Mouse (Mus musculus) liver, embryonic 11.5 days (tissue): ENCODE data around the gene Arsj. TPM values are rescaled to one million over a fixed set of nuclear protein-coding genes. Genes with fewer than 3 reads are reported as not detected.

Experiments used
- ATAC-seq: fragments of 200-750 bp; cut with Nextera tagmentation; replicated peaks from 2 replicates; pipeline ENCODE4 v1.8.0; 2017; ENCODE audit warnings: moderate number of reproducible peaks, mild to moderate bottlenecking, moderate TSS enrichment, moderate library complexity; ENCODE audit not compliant: low FRiP score
- DNase-seq: peaks from one replicate; pipeline ENCODE4 v3.0.0-alpha.2; 2017; ENCODE audit warnings: low spot score
- H3K27ac ChIP-seq: fragments of 300-500 bp; sonication (generic); 2 replicates; pipeline ENCODE4 v1.5.1; 2014; ENCODE audit warnings: mild to moderate bottlenecking, low read depth, low read length, control low read depth
- H3K27me3 ChIP-seq: fragments of 300-500 bp; sonication (generic); replicated peaks from 2 replicates; pipeline ENCODE4 v1.6.1; 2014; ENCODE audit warnings: low read length, mixed read lengths; ENCODE audit not compliant: control insufficient read depth, insufficient read depth
- H3K36me3 ChIP-seq: fragments of 300-500 bp; sonication (generic); 2 replicates; pipeline ENCODE4 v1.6.1; 2014; ENCODE audit warnings: mild to moderate bottlenecking, low read length, moderate library complexity, mixed read lengths; ENCODE audit not compliant: control insufficient read depth, insufficient read depth
- H3K4me1 ChIP-seq: fragments of 300-500 bp; sonication (generic); replicated peaks from 2 replicates; pipeline ENCODE4 v1.6.1; 2014; ENCODE audit warnings: low read length, mixed read lengths; ENCODE audit not compliant: control insufficient read depth, insufficient read depth
- H3K4me2 ChIP-seq: fragments of 300-500 bp; sonication (generic); 2 replicates; pipeline ENCODE4 v1.6.1; 2014; ENCODE audit warnings: mild to moderate bottlenecking, control low read depth, moderate library complexity
- H3K4me3 ChIP-seq: fragments of 300-500 bp; sonication (generic); 2 replicates; pipeline ENCODE4 v1.5.1; 2014; ENCODE audit warnings: low read depth, low read length, control low read depth
- H3K9ac ChIP-seq: fragments of 300-500 bp; sonication (generic); 2 replicates; pipeline ENCODE4 v1.6.1; 2014; ENCODE audit warnings: low read depth, low read length, control low read depth
- H3K9me3 ChIP-seq: fragments of 300-500 bp; sonication (generic); 2 replicates; pipeline ENCODE4 v1.6.1; 2016; ENCODE audit warnings: low read length, inconsistent platforms, mixed read lengths; ENCODE audit not compliant: control insufficient read depth
- WGBS: fragments of 180-500 bp; shearing (Covaris S2); extraction: QIAGEN DNeasy Blood & Tissue Kit; methylation state at CpG from one replicate; pipeline ENCODE4 v1.1.7; 2014; 5-methylcytosine and 5-hydroxymethylcytosine counted together
- polyA plus RNA-seq: library from polyadenylated mRNA; unstranded; fragments of >200 nt; fragmentation: Nextera tagmentation; extraction: Ambion mirVana; gene quantifications from 2 replicates; pipeline ENCODE4 v1.2.1, GENCODE M21; 2014

The Arsj gene
- polyA plus RNA-seq, 1 experiment from 2014 or later = 0.15 TPM

DNA sequence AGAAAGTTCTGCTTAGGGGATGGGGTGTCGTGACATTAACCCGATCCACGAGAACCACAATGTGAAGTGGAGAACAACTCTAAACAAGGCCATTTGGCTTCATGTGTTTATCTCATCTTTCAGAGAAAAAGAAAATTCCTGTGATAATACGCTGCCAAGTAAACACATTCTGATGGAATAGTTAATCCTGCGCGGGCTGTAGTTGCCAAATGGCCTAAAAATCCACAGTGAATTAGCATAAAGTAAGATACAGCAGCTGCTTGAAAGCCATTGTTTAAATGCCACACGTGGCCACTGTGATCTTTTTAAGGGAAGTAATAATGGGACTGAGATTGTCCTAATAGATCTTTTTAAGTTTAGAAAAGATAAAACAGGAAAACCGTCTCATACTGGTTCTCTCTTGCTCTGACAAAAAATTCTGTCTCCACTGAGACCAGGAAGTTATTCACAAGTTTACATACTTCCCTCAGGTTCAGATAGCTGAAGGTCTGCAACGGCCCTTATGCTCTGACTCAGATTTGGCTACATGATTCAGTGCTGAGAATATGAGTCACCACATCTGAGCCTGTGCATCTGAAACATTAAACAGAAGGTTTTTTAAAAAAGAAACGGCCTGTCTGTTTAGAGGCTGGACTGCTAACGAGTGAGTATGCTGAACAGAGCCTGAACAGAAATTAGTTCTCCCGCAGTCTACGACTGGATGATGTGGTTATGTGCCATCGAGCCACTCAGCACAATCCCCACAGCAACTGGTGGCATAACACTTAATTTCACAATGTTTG is 21.4 kb downstream of the Arsj start:
- Histone ChIP-seq H3K9me3 (no peaks in the 10 kb centered on the region), H3K27me3 (no peaks in the 10 kb centered on the region), H3K4me2 (no peak overlapping the region), H3K27ac (no peak overlapping the region), H3K4me3 (no peak overlapping the region), H3K36me3 (no peaks in the 10 kb centered on the region), H3K9ac (no peak overlapping the region), H3K4me1 (no peaks in the 10 kb centered on the region)
- WGBS = 67% methylated on average over 14 of the region's 14 CpGs
- no peak for DNase-seq
- no peak for ATAC-seq

DNA sequence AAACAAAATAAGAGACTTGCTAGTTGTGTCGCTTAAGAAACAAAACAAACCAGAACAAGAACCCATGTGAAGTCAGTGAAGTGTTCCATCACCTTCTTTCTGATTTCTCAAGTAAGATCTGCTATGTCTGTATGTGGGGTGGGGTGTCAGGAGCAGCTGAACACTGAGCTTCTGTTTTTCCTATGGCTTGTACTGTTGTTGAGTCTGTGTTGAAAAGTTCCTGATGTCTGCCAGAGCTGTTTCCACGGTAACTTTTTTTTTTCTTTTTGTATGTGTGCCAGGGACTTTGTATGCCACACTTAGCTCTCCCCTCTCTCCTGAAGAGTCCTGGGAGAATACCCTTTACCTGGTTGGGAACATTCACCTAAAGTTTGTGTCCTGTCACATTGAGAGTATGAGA is 34.0 kb downstream of the Arsj start:
- H3K4me3 ChIP-seq = no peak overlapping the region
- no peak overlapping the region for H3K4me2 ChIP-seq
- no peaks in the 10 kb centered on the region for H3K36me3 ChIP-seq
- H3K4me1 ChIP-seq = no peaks in the 10 kb centered on the region
- WGBS = 81% methylated on average over 2 of the region's 2 CpGs
- DNase-seq = no peak
- H3K27ac ChIP-seq = no peak overlapping the region
- no peaks in the 10 kb centered on the region for H3K9me3 ChIP-seq
- no peak overlapping the region for H3K9ac ChIP-seq
- H3K27me3 ChIP-seq = no peaks in the 10 kb centered on the region
- ATAC-seq = no peak

- ATAC-seq (peak; percentile 43; the same call in 1 of the 2 replicates), DNase-seq (peak; percentile 41)
- no peak overlapping the region for H3K4me3 ChIP-seq
Observed at GRCm38 (mm10) chr3:126397985-126398630, 34.6 kb downstream of the Arsj start.

GRCm38 (mm10) chr3:126400726-126401125 is 37.2 kb downstream of the Arsj start:
- no peak for ATAC-seq
- no peaks in the 10 kb centered on the region for H3K36me3 ChIP-seq

More at GRCm38 (mm10) chr3:126397985-126398630, 34.6 kb downstream of the Arsj start:
- no peaks in the 10 kb centered on the region for H3K9me3 ChIP-seq
- H3K4me1 ChIP-seq = no peaks in the 10 kb centered on the region
- H3K4me2 ChIP-seq = no peak overlapping the region
- 40% methylated on average over 7 of the region's 7 CpGs for WGBS
- H3K27me3 ChIP-seq = no peaks in the 10 kb centered on the region
- H3K9ac ChIP-seq = no peak overlapping the region
- H3K36me3 ChIP-seq = no peaks in the 10 kb centered on the region
- H3K27ac ChIP-seq = no peak overlapping the region

GRCm38 (mm10) chr3:126402836-126403235 is 39.4 kb downstream of the Arsj start:
- Histone ChIP-seq H3K9ac (no peak overlapping the region), H3K4me1 (no peaks in the 10 kb centered on the region), H3K4me2 (no peak overlapping the region), H3K36me3 (no peaks in the 10 kb centered on the region), H3K27me3 (no peaks in the 10 kb centered on the region), H3K4me3 (no peak overlapping the region), H3K27ac (no peak overlapping the region), H3K9me3 (no peaks in the 10 kb centered on the region)
- ATAC-seq (peak; percentile 56; the same call in 1 of the 2 replicates), DNase-seq (no peak)
- WGBS = 26% methylated on average over 3 of the region's 3 CpGs

More at GRCm38 (mm10) chr3:126400726-126401125, 37.2 kb downstream of the Arsj start:
- Histone ChIP-seq H3K27ac (no peak overlapping the region), H3K4me3 (no peak overlapping the region), H3K4me2 (no peak overlapping the region), H3K4me1 (no peaks in the 10 kb centered on the region), H3K27me3 (no peaks in the 10 kb centered on the region), H3K9ac (no peak overlapping the region), H3K9me3 (no peaks in the 10 kb centered on the region)
- 63% methylated on average over 4 of the region's 4 CpGs for WGBS
- DNase-seq = no peak

GRCm38 (mm10) chr3:126404199-126404598 is 40.7 kb downstream of the Arsj start:
- Histone ChIP-seq H3K4me2 (no peak overlapping the region), H3K27ac (no peak overlapping the region), H3K27me3 (no peaks in the 10 kb centered on the region), H3K4me1 (no peaks in the 10 kb centered on the region), H3K36me3 (no peaks in the 10 kb centered on the region), H3K9ac (no peak overlapping the region), H3K4me3 (no peak overlapping the region), H3K9me3 (no peaks in the 10 kb centered on the region)
- 76% methylated on average over 2 of the region's 2 CpGs for WGBS
- no peak for ATAC-seq
- DNase-seq = no peak

DNA sequence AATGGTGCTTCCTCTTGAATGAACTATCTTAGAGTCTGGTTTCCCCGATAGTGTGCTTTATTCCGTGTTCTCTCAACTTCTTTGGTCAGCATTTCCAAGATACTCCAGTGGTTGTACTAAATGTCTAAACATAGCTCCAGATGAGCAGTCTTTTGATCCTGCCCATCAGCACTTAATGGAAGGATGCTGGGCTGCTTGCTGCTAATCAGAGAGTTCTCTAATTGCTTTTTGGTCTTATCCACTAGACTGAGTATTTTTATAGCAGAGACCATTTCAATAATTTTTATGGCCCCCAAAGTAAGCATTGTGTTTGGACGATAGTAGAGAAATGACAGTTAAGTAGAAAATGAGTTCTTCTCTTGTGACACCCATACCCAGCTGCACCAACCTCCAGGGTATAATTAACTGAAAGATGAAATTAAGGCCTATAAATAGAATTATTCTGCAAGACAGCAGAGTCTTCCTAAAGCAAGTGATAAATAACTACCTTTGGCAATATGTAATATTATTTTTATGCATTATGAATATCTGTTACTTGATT is 67.1 kb downstream of the Arsj start:
- H3K4me2 ChIP-seq = no peak overlapping the region
- no peak for ATAC-seq
- no peaks in the 10 kb centered on the region for H3K36me3 ChIP-seq
- H3K4me1 ChIP-seq = no peaks in the 10 kb centered on the region
- H3K9ac ChIP-seq = no peak overlapping the region
- H3K27me3 ChIP-seq = no peaks in the 10 kb centered on the region
- DNase-seq = no peak
- WGBS = 84% methylated on average over 3 of the region's 3 CpGs
- H3K27ac ChIP-seq = no peak overlapping the region
- no peaks in the 10 kb centered on the region for H3K9me3 ChIP-seq
- no peak overlapping the region for H3K4me3 ChIP-seq

- Histone ChIP-seq H3K9ac (no peak overlapping the region), H3K27me3 (no peaks in the 10 kb centered on the region), H3K36me3 (no peaks in the 10 kb centered on the region), H3K4me3 (no peak overlapping the region), H3K4me1 (no peaks in the 10 kb centered on the region), H3K27ac (no peak overlapping the region), H3K9me3 (no peaks in the 10 kb centered on the region), H3K4me2 (no peak overlapping the region)
- DNase-seq = no peak
- ATAC-seq = no peak
- 75% methylated on average over 6 of the region's 6 CpGs for WGBS
Observed at GRCm38 (mm10) chr3:126439331-126439730, 75.8 kb downstream of the Arsj start.
